Mouse (Mus musculus) heart, postnatal 0 days (tissue): ENCODE measurements around the gene Rasal2.

Experiments
- CTCF ChIP-seq: IDR thresholded peaks from 2 replicates; pipeline ENCODE4 v1.5.1; 2016; ENCODE audit warnings: antibody characterized with exemption, control low read depth, low read depth
- EP300 ChIP-seq: IDR thresholded peaks from 2 replicates; pipeline ENCODE4 v1.6.1; 2016; ENCODE audit warnings: antibody characterized with exemption, low read depth

DNA sequence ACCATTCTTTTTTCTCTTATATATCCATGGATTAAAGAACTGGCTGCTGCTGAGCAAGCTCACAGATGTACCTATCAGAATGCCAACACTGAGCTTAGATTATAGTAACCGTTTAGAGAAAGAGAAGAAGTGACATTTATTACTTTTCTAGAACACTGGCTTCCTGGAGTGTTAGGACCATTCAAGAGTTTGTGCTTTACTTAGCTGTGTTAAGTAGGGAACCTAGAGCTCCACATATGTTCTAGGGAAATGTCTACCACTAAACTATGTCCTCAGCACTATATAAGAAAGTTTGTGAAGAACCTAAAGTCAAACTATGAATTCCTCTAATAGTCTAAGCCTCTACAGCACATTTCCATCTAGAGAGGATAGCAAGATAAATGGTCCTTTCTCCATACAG is 262.3 kb downstream of the Rasal2 start:
- TF ChIP-seq CTCF (no peak), EP300 (no peak)
